Comparison of ENCODE assay signal across 9 mouse cellular contexts in genomic region chr3:79673082-79673481, GRCm38 (mm10). TPM values are rescaled to one million over a fixed set of nuclear protein-coding genes. Genes with fewer than 3 reads are reported as not detected.
DNase-seq lines count a peak whose midpoint lies in the region; ATAC-seq and TF ChIP-seq lines count a peak whose summit lies in the region.
"Had no signal": no experiment of that assay in that cellular context is flagged by ENCODE, and none has a peak within 500 bp of the region (broad histone marks: within the 10 kb centered on the region; RNA-seq: fewer than 3 reads in every experiment).

No protein-coding gene starts in this region.

- no peak overlapping the region for H3K9ac ChIP-seq in intestine, embryonic 14.5 days (ENCODE audit: low read length)
- no peak overlapping the region for H3K9ac ChIP-seq in intestine, embryonic 16.5 days (ENCODE audit: low read depth, low read length)
- no peak overlapping the region for H3K9ac ChIP-seq in forebrain, embryonic 14.5 days (ENCODE audit: low read length)
- no peak overlapping the region for H3K9ac ChIP-seq in lung, postnatal 0 days (replicated peaks; ENCODE audit: low read depth)

- ATAC-seq in intestine, embryonic 14.5 days (replicated peaks; ENCODE audit: low FRiP score, low TSS enrichment, low read depth), result no peak
- no peak for ATAC-seq in intestine, embryonic 16.5 days
- 0 out of 2 replicates have a peak, but pooled peaks have one; percentile 40 for ATAC-seq in forebrain, embryonic 14.5 days
- ATAC-seq in lung, postnatal 0 days, result no peak

- 10% methylated on average over 4 of the region's 4 CpGs for WGBS in intestine, embryonic 14.5 days
- WGBS in intestine, embryonic 16.5 days, result 16% methylated on average over 4 of the region's 4 CpGs
- 12% methylated on average over 4 of the region's 4 CpGs for WGBS in forebrain, embryonic 14.5 days
- WGBS in lung, postnatal 0 days, result 7% methylated on average over 4 of the region's 4 CpGs

- H3K4me2 ChIP-seq in intestine, embryonic 14.5 days (ENCODE audit: low read length), result no peak overlapping the region
- no peak overlapping the region for H3K4me2 ChIP-seq in intestine, embryonic 16.5 days (ENCODE audit: low read depth, low read length)
- H3K4me2 ChIP-seq in forebrain, embryonic 14.5 days (ENCODE audit: low read length), result no peak overlapping the region
- no peak overlapping the region for H3K4me2 ChIP-seq in lung, postnatal 0 days (replicated peaks; ENCODE audit: low read depth, low read length)

- no peak for TF ChIP-seq EP300 in lung, postnatal 0 days (IDR thresholded peaks at IDR 0.05)

- no peaks in the 10 kb centered on the region for H3K36me3 ChIP-seq in intestine, embryonic 14.5 days (ENCODE audit: control insufficient read depth, insufficient read depth, low read length)
- H3K36me3 ChIP-seq in intestine, embryonic 16.5 days (ENCODE audit: control insufficient read depth, insufficient read depth, low read length), result no peaks in the 10 kb centered on the region
- no peaks in the 10 kb centered on the region for H3K36me3 ChIP-seq in forebrain, embryonic 14.5 days (ENCODE audit: control insufficient read depth, insufficient read depth, low read length)
- no peaks in the 10 kb centered on the region for H3K36me3 ChIP-seq in lung, postnatal 0 days (ENCODE audit: insufficient read depth, low read length)

- peak; percentile 65 for DNase-seq in intestine, embryonic 14.5 days (ENCODE audit: low spot score)
- DNase-seq in ES-CJ7 (ENCODE audit: low read depth, low spot score), result peak; percentile 70
- peak; percentile 62 for DNase-seq in c-Kit-positive CD71-positive TER-119-negative erythroid progenitor cells, embryonic 14.5 days (ENCODE audit: low read depth)
- DNase-seq in forebrain, embryonic 14.5 days (ENCODE audit: low spot score), result peak; percentile 83
- peak; percentile 55 to 83 for DNase-seq in kidney, postnatal 36 days
- DNase-seq in lung, postnatal 0 days (ENCODE audit: low spot score), result peak; percentile 73
- DNase-seq in spleen, postnatal 36 days (ENCODE audit: low spot score in 2 of 2), result peak; percentile 13 to 40

- H3K4me1 ChIP-seq in intestine, embryonic 14.5 days (replicated peaks; ENCODE audit: control insufficient read depth, insufficient read depth, low read length), result no peaks in the 10 kb centered on the region
- H3K4me1 ChIP-seq in intestine, embryonic 16.5 days (ENCODE audit: control insufficient read depth, insufficient read depth, low read length), result no peaks in the 10 kb centered on the region
- no peaks in the 10 kb centered on the region for H3K4me1 ChIP-seq in forebrain, embryonic 14.5 days (ENCODE audit: control insufficient read depth, insufficient read depth, low read length)
- no peaks in the 10 kb centered on the region for H3K4me1 ChIP-seq in lung, postnatal 0 days (ENCODE audit: insufficient read depth, low read depth, low read length)

- H3K4me3 ChIP-seq in intestine, embryonic 14.5 days (ENCODE audit: low read depth, low read length), result no peak overlapping the region
- no peak overlapping the region for H3K4me3 ChIP-seq in intestine, embryonic 16.5 days (ENCODE audit: low read length)
- no peak overlapping the region for H3K4me3 ChIP-seq in forebrain, embryonic 14.5 days (ENCODE audit: low read depth, low read length)
- no peak overlapping the region for H3K4me3 ChIP-seq in lung, postnatal 0 days (ENCODE audit: low read depth, low read length)

- no peaks in the 10 kb centered on the region for H3K27me3 ChIP-seq in intestine, embryonic 14.5 days (replicated peaks; ENCODE audit: control insufficient read depth, insufficient read depth, low read length)
- H3K27me3 ChIP-seq in intestine, embryonic 16.5 days (replicated peaks; ENCODE audit: control insufficient read depth, insufficient read depth, low read length), result no peaks in the 10 kb centered on the region
- H3K27me3 ChIP-seq in forebrain, embryonic 14.5 days (replicated peaks; ENCODE audit: control insufficient read depth, insufficient read depth, low read length), result no peaks in the 10 kb centered on the region
- H3K27me3 ChIP-seq in lung, postnatal 0 days (replicated peaks; ENCODE audit: insufficient read depth, low read length), result no peaks in the 10 kb centered on the region

- peak; percentile 87 for TF ChIP-seq CTCF in lung, postnatal 0 days (IDR thresholded peaks at IDR 0.05)

- no peak overlapping the region for H3K27ac ChIP-seq in intestine, embryonic 14.5 days (ENCODE audit: low read depth)
- no peak overlapping the region for H3K27ac ChIP-seq in intestine, embryonic 16.5 days (ENCODE audit: low read length)
- H3K27ac ChIP-seq in forebrain, embryonic 14.5 days (ENCODE audit: low read depth, low read length), result no peak overlapping the region
- H3K27ac ChIP-seq in lung, postnatal 0 days (ENCODE audit: low read length), result no peak overlapping the region
- H3K27ac ChIP-seq: macrophage had no signal

- H3K9me3 ChIP-seq in intestine, embryonic 14.5 days (ENCODE audit: control insufficient read depth, low read length), result no peaks in the 10 kb centered on the region
- H3K9me3 ChIP-seq in intestine, embryonic 16.5 days (ENCODE audit: control insufficient read depth, low read length), result no peaks in the 10 kb centered on the region
- no peaks in the 10 kb centered on the region for H3K9me3 ChIP-seq in forebrain, embryonic 14.5 days (replicated peaks; ENCODE audit: control insufficient read depth, low read length)
- H3K9me3 ChIP-seq in lung, postnatal 0 days (ENCODE audit: low read length), result no peaks in the 10 kb centered on the region

RNA-seq across cellular contexts. Expression of gene Etfdh, which starts 43.8 kb away (rescaled TPM):
- 60.8 and 64.8 TPM in 2 replicates for polyA plus RNA-seq in intestine, embryonic 14.5 days (2014; fragmentation: Nextera tagmentation; extraction: Ambion mirVana)
- polyA plus RNA-seq in intestine, embryonic 16.5 days (2015; fragmentation: Nextera tagmentation; extraction: Ambion mirVana), result 113 and 120 TPM in 2 replicates
- polyA plus RNA-seq in forebrain, embryonic 14.5 days (2014; fragmentation: Nextera tagmentation; extraction: Ambion mirVana), result 47.2 and 47.7 TPM in 2 replicates
- polyA plus RNA-seq in lung, postnatal 0 days (2015; fragmentation: Nextera tagmentation; extraction: Ambion mirVana), result 53.3 and 53.5 TPM in 2 replicates

RNA-seq across cellular contexts. Expression of gene 4930579G24Rik, which starts 44.2 kb away (rescaled TPM):
- polyA plus RNA-seq in intestine, embryonic 14.5 days (2014; fragmentation: Nextera tagmentation; extraction: Ambion mirVana), result 25.6 and 27.3 TPM in 2 replicates
- polyA plus RNA-seq in intestine, embryonic 16.5 days (2015; fragmentation: Nextera tagmentation; extraction: Ambion mirVana), result 18.1 and 19.9 TPM in 2 replicates
- polyA plus RNA-seq in forebrain, embryonic 14.5 days (2014; fragmentation: Nextera tagmentation; extraction: Ambion mirVana), result 10.4 and 11.0 TPM in 2 replicates
- polyA plus RNA-seq in lung, postnatal 0 days (2015; fragmentation: Nextera tagmentation; extraction: Ambion mirVana), result 4.3 and 5.3 TPM in 2 replicates

Comparison
In these comparisons a context has a peak if more than half of its experiments do, and no peak if none do; other contexts are left out.
1. DNase-seq: peak in every context shown above with its lines; median percentile 83 in forebrain, embryonic 14.5 days; 73 in lung, postnatal 0 days; 70 in ES-CJ7; 69 in kidney, postnatal 36 days; 65 in intestine, embryonic 14.5 days; 62 in c-Kit-positive CD71-positive TER-119-negative erythroid progenitor cells, embryonic 14.5 days; 26 in spleen, postnatal 36 days.